Mouse (Mus musculus) spleen, postnatal 36 days (tissue): ENCODE measurements around the gene Plxnb2.

Experiments
- DNase-seq, 2 experiments: peaks; one replicate each; pipeline ENCODE4 v3.0.0; 2022; ENCODE audit warnings: low spot score in 2 of 2, mixed read lengths in 1 of 2

Gene Plxnb2

DNA sequence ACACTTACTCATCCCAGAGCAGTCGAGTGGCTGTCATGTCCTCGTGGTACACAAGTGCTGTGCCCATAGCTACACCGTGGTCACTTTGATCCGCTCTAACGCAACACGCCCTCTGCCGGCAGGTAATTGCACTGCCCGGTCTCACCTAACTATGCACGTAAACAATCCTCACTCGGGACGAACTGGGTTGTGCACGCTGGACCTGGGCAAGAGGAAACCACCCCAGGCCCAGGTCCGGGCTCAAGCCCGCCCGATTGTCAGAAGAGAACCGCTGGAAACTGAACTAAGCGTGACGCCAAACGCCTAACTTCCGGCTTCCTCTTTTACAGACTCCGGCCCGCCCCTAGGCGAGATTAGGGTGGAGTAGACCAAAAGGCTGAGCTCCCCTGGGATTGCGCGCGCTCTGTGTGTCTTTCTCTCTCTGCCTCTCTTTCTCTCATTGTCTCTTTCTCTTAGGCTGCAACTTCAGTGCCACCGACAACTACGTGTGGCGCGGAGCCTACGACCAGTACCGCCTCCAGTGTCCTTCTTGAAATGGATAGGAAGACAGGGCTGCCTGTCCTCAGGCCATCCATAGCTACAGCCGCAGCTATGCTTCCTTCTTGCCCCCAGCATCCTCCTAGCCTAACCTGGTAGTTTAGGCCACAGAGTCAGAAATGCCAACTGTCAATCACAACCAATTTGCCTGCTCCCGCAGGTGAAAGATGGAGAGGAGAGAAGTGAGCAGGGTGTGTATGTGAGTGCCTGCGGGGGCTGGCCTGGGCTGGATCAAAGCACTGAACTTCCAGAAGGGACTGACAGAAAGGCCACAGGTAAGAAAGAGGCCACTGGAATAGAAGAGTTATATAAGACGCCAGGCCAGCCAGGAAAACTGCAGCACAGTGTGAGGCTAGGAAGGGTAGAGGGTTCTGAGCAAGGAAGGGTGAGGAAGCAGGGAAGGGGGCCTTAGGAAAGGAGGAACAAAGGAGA lies 51.9 kb downstream of the Plxnb2 start, which contains the start of gene Hdac10:
Hdac10 (minus strand) TSS at position 319 of the 969 bp plus-strand sequence.
- peak; percentile 92 to 93 for DNase-seq

- DNase-seq = no peak
Observed at GRCm38 (mm10) chr15:89127364-89127940, 53.1 kb downstream of the Plxnb2 start.

DNA sequence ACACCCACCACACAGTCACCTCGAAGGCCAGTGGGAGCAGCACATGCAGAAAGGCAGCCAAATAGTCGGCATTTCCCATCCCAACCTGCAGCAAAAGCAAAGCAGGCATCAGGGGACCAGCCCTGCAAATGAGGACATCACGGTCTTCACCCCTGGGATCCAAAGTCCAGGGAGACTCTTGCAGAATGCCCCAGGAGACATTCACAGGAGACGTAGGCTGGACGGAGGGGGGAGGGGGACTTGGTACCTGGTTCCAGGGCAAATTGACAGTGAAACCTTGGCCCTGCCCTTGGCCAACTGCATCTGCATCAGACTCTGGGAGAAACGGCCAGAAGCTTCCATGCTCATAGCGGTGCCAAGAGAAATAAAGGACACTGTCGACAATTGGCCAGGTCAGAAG lies 54.0 kb downstream of the Plxnb2 start:
- no peak for DNase-seq

DNA sequence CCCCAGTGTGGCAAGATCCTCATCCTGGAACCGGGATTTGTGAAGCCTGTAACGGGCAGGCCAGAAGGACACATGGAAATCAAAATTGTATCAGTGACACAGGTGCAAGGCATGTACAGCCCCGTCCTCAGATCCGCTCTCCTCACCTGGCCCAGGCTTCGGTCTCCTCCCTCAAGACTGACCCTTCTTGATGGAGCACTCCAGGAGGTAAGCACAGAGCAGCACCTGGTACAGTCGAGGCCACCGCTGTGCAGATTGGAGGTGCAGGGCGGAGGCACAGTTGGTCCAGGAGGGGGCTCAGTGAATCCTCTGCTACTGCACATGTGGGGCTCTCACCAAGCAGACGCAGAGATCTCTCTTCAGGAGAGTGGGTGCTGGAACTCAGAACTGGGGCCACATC lies 55.2 kb downstream of the Plxnb2 start:
- no peak for DNase-seq

- DNase-seq = no peak
Observed at GRCm38 (mm10) chr15:89124312-89124711, 56.3 kb downstream of the Plxnb2 start.

- no peak for DNase-seq
Observed at GRCm38 (mm10) chr15:89123595-89123994, 57.0 kb downstream of the Plxnb2 start.

DNA sequence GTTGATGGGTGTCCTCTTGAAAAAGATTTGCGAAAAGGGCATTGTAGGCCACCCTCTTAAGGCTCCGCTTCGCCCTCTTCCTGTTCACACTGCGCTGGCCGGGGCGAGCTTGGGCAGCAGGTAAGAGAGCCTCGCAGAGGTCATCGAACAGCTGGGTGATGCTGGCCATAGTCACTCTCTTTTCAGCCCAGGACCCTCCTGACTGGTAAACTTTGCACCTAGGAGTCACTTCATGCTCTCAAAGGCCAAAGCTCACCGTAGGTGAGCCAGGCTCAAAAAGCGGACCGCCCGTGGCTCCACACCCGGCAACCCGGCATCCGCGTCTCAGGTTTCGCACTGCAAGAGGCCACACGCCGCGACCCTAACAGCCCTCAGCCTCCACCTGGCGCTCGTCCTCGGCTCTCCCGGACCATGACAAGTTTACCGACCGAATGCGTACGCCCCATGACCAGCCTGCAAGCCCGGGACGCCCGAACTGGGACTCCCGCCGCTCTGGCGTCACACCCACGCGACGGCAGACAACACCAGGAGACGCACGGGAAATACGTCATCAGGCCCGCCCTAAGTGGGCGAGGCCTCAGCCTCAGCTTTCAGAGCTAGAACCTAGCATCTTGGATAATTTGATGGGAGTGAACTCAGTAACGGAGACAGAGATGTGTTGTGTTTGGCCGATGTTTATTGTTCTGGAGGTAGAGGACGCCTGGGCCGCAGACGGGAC lies 57.8 kb downstream of the Plxnb2 start, which contains the start of gene Tubgcp6:
Tubgcp6 (minus strand) TSS at position 464 of the 718 bp plus-strand sequence.
- DNase-seq = peak; percentile 90 to 93

GRCm38 (mm10) chr15:89118007-89118406 lies 62.6 kb downstream of the Plxnb2 start:
- DNase-seq = peak; percentile 36 to 52

DNA sequence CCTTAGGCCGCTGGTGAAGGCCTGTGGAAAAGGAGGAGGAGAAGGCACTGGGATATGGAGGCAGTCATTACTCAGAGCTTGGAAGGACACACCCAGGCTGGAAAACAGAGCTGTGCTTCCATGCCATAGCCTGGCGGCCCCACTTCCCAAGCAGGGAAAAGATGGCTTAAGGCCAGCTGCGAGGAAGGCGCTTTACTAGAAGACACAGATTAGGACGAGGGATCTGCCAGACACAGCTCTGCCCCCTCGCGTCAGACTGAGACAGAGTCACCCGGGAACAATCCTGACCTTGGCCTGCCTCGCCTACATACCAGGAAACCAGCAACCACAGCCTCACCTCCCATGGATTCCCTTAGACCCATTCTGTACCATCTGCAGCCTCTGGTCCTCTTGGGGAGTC lies 70.4 kb downstream of the Plxnb2 start:
- no peak for DNase-seq

DNA sequence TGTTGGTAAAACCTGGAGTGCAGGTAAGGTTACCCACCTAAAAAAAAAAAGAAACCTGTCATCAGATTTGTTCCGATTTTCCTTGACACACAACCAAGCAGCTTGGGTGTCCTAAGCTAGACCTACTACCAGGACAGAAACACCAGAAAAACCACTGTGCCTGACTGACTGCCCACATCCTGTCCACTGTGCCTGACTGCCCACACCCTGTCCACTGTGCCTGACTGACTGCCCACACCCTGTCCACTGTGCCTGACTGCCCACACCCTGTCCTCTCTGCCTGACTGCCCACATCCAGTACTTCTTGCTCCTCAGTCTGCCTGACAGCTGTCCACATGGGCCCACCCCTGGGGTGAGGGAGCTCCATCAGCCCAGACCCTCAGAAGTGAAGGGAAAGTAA lies 73.6 kb downstream of the Plxnb2 start:
- DNase-seq = no peak

DNA sequence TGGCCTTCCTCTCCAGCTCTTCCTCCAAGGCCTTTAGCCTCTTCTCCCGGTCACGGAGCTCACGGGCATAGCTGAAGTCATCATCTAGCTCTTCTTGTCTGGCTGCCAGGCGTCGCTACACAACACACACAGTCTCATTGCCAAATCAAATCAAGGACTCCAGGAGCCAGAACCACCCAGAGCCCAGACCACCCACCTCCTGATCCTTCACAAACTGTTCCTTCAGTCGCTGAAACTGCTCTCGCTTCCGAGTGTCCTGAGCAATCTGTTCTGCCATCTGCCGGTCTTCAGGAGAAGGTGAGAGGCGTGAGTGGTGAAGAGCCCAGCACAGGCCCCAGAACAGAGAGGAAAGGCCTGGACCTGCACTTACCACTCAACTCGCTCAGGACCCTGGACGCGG lies 74.5 kb downstream of the Plxnb2 start:
- no peak for DNase-seq
